Mouse (Mus musculus) neural tube, embryonic 14.5 days (tissue): ENCODE results near the gene Ube2g1. TPM values are rescaled to one million over a fixed set of nuclear protein-coding genes. Genes with fewer than 3 reads are reported as not detected.
A peak's percentile ranks its signal among the peaks of the same experiment; 100 is the strongest.
"Not testable (repeated sequence)": the region's sequence is repeated elsewhere in the genome, so short reads cannot be mapped to it uniquely, and the experiment has no call there.

Experiments
- ATAC-seq: fragments of 200-750 bp; cut with Nextera tagmentation; 2 replicates; pipeline ENCODE4 v1.8.0; 2017; ENCODE audit warnings: low read depth, mild to moderate bottlenecking, moderate TSS enrichment, moderate library complexity
- H3K27ac ChIP-seq: fragments of 300-500 bp; sonication (generic); 2 replicates; pipeline ENCODE4 v1.5.1; 2014; ENCODE audit warnings: low read depth, mild to moderate bottlenecking, control low read depth, low read length, moderate library complexity, mixed read lengths
- H3K27me3 ChIP-seq: fragments of 300-500 bp; sonication (generic); 2 replicates; pipeline ENCODE4 v1.6.1; 2014; ENCODE audit warnings: low read length; ENCODE audit not compliant: control insufficient read depth, insufficient read depth
- H3K36me3 ChIP-seq: fragments of 300-500 bp; sonication (generic); 2 replicates; pipeline ENCODE4 v1.6.1; 2014; ENCODE audit warnings: low read length, mixed read lengths; ENCODE audit not compliant: control insufficient read depth, insufficient read depth
- H3K4me1 ChIP-seq: fragments of 300-500 bp; sonication (generic); 2 replicates; pipeline ENCODE4 v1.6.1; 2014; ENCODE audit warnings: low read length; ENCODE audit not compliant: control insufficient read depth, insufficient read depth
- H3K4me2 ChIP-seq: fragments of 300-500 bp; sonication (generic); 2 replicates; pipeline ENCODE4 v1.6.1; 2014; ENCODE audit warnings: mild to moderate bottlenecking, low read depth, low read length, control low read depth
- H3K4me3 ChIP-seq: fragments of 300-500 bp; sonication (generic); 2 replicates; pipeline ENCODE4 v1.5.1; 2014; ENCODE audit warnings: low read depth, low read length, control low read depth, mixed read lengths
- H3K9ac ChIP-seq: fragments of 300-500 bp; sonication (generic); replicated peaks from 2 replicates; pipeline ENCODE4 v1.6.1; 2014; ENCODE audit warnings: low read depth, mild to moderate bottlenecking, control low read depth, low read length, mixed read lengths
- H3K9me3 ChIP-seq: fragments of 300-500 bp; sonication (generic); 2 replicates; pipeline ENCODE4 v1.6.1; 2016; ENCODE audit warnings: low read length; ENCODE audit not compliant: control insufficient read depth
- WGBS: fragments of 180-500 bp; shearing (Covaris S2); extraction: QIAGEN DNeasy Blood & Tissue Kit; methylation state at CpG from one replicate; pipeline ENCODE4 v1.1.7; 2014; 5-methylcytosine and 5-hydroxymethylcytosine counted together
- polyA plus RNA-seq: library from polyadenylated mRNA; unstranded; fragments of >200 nt; fragmentation: Nextera tagmentation; extraction: Ambion mirVana; gene quantifications from 2 replicates; pipeline ENCODE4 v1.2.1, GENCODE M21; 2014

The Ube2g1 gene
- polyA plus RNA-seq, 1 experiment from 2014 or later: 90.0 TPM

DNA sequence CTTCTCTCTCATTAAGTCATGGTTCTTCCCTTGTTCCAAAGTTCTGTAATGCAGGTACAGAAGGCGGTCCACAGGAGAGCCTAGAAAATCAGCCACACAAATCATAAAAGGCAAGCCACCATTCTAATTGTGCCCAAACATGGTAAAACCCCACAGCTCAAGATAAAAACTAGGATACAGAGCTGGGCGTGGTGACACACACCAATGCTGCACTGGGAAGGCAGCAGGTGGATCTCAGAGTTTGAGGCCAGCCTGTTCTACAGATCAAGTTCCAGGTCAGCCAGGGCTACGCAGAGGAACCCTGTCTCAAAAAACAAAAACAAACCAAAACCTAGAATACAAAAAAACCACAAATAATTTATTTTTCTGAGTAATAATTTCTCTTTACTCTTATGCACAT, 20.5 kb upstream of the Ube2g1 start:
- H3K4me3 ChIP-seq: no peak overlapping the region
- ATAC-seq: no peak
- no peaks in the 10 kb centered on the region for H3K9me3 ChIP-seq
- H3K9ac ChIP-seq: no peak overlapping the region
- H3K27me3 ChIP-seq: no peaks in the 10 kb centered on the region
- no peaks in the 10 kb centered on the region for H3K36me3 ChIP-seq
- 93% methylated on average over 3 of the region's 3 CpGs for WGBS
- no peaks in the 10 kb centered on the region for H3K4me1 ChIP-seq
- H3K4me2 ChIP-seq: no peak overlapping the region
- H3K27ac ChIP-seq: no peak overlapping the region

DNA sequence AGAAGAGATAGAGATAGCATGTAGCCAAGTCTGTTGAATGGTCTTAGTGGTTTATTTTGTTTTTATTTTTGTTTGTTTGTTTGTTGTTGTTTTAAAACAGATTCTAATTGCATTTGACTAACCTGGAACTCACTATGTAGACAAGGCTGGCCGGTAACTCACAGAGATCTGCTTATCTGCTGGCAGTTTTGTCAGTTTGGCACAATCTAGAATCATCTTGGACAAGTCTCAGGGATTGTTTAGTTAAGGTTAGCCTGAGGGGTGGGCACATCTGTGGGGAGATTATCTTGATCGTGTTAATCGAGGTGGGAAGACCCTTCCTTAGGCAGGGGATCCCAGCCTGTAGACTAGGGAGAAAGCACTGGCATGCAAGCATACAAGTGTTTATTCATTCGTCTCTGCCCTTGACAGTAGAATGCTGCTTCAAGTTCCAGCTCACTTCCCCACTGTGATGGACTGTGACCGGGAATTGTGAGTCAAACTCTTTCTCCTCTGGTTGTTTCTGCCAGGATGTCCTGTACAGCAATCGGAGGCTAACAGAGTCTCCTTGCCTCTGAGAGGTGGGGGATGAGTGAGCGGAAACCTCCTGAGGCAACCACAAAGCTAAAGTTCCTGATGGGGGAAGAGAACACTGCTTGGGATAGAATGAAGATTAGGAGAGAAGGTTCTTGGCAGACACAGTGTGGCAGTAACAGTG, 19.4 kb upstream of the Ube2g1 start:
- Histone ChIP-seq H3K9me3 (no peaks in the 10 kb centered on the region), H3K4me3 (no peak overlapping the region), H3K27ac (no peak overlapping the region), H3K36me3 (no peaks in the 10 kb centered on the region), H3K27me3 (no peaks in the 10 kb centered on the region), H3K4me2 (no peak overlapping the region), H3K9ac (no peak overlapping the region), H3K4me1 (no peaks in the 10 kb centered on the region)
- 71% methylated on average over 7 of the region's 7 CpGs for WGBS
- ATAC-seq: no peak

DNA sequence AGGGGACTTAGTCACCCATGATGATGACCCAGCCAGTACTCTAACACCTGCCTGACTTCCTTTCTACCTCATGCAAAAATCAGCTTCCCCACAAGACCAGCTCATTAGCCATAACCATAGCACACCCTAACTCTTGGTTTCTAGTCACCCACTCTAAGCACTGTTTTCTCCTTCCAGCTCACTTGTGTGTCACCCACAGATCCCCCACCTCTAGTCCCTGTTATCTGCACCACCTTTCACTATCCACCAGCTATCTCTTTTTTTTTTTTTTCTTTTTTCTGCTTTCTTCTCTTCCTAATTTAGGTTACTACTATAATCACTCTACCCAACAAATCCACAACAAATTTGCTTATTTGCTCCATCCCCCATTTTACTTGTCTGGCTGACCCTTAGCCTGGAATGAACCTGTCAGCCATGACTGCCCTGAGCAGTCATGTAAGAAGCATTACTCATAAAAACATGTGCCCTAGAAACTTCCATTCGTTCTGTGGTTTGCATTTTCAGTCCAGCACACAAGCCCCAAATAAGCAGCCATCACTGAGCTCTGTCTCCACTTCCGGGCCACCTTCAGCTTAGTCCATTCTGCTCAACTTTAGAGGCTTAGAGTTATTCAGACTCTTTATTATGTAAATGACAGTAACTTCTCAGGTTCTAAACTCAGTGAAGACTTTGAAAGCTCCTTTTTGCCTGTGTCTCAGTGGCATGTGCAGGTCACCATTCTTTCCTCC, 11.9 kb upstream of the Ube2g1 start:
- no peak for ATAC-seq
- Histone ChIP-seq H3K4me2 (no peak overlapping the region), H3K27ac (no peak overlapping the region), H3K9me3 (no peaks in the 10 kb centered on the region), H3K9ac (no peak overlapping the region), H3K36me3 (no peaks in the 10 kb centered on the region), H3K4me1 (no peaks in the 10 kb centered on the region), H3K27me3 (no peaks in the 10 kb centered on the region), H3K4me3 (no peak overlapping the region)
- 79% methylated on average over 2 of the region's 2 CpGs for WGBS

DNA sequence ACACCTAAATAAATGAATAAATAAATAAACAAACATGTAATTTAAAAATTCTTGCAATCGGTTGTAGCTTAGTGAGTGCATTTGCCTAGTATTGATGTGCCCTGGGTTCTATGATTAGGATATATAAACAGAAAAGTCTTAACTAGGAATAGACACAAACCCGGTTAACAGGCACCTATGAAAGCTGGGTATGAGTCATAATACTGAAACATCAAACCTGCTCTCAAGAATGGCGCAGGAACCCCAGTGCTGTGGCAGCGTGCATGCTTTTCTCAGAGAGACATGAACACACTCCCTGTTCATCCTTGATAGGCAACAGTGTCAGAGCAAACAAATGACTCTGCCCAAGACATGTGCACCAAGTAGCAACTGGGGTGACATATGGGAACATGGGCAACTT, 9.3 kb upstream of the Ube2g1 start:
- Histone ChIP-seq H3K9me3 (no peaks in the 10 kb centered on the region), H3K4me3 (no peak overlapping the region), H3K4me2 (no peak overlapping the region), H3K27me3 (no peaks in the 10 kb centered on the region), H3K36me3 (no peaks in the 10 kb centered on the region), H3K27ac (no peak overlapping the region), H3K4me1 (no peaks in the 10 kb centered on the region), H3K9ac (no peak overlapping the region)
- no peak for ATAC-seq
- 93% methylated on average over 4 of the region's 4 CpGs for WGBS

DNA sequence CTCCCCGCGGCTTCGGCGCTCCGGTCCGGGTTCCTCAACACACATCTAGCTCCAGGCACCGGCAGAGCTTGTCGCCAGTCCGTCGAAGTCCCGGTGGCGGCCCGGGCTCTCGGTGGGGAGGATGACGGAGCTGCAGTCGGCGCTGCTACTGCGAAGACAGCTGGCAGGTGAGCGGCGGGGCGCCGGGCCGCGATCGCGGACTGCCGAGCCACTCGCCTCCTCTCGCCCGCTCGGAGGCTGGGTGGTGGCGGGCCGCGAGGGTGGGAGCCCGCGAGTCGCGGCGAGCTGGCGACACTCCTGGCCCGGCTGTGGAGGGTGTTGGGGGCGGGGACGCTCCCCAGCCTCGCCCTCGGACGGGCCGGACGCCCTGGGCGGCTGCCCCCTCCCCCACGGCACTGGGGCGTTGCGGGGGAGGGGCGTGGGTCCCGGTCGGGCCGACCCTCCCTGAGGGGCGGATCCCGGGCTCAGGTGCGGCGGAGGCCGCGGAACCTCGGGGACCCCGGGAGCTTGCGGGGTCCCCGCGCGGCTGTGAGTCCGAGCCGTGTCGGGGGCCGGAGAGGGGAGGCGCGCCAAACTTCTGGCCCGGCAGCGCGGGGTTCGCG, 487 bp downstream of the Ube2g1 start:
- Histone ChIP-seq H3K4me1 (peaks cover 6% of the 10 kb centered on the region), H3K27ac (peak overlapping the region; percentile 97), H3K9ac (peak overlapping the region; percentile 94), H3K4me2 (peak overlapping the region; percentile 71), H3K36me3 (no peaks in the 10 kb centered on the region), H3K4me3 (peak overlapping the region; percentile 98), H3K9me3 (no peaks in the 10 kb centered on the region), H3K27me3 (peaks cover 3% of the 10 kb centered on the region; the same call in 1 of the 2 replicates)
- WGBS: under 1% methylated on average over 42 of the region's 79 CpGs
- peak; percentile 67 for ATAC-seq

DNA sequence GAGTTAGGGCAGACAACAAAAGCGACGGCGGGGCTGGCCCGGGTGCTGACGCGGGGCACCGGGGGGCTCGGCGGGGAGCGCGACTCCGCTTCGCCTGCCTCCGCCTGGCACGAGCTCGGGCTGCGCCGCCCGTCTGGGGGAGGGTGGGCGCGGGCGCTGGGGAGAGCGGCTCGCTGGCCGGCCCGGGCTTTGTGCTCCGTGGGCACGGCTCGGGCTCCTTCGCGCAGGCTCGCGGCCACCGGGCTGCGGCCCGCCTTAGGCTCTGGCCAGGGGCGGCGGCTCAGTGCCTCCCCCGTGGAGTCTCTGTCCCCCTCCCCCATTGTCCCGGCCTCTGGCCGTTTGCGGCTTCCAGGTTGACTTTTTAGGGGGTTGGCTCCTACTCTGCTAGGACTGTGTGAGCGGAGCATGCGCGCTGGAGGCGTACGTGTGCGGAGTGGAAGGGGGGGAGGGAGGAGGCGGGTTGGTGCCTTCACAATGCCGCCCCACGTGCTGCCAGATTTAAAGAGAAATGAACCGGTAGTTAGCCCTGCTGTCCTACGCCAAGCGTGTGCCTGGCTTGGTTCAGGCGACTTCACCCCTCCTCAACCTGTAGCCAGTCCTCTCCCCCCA, 1.1 kb downstream of the Ube2g1 start:
- Histone ChIP-seq H3K4me1 (peaks cover 6% of the 10 kb centered on the region), H3K4me3 (peak overlapping the region; percentile 98), H3K27ac (peak overlapping the region; percentile 97), H3K4me2 (peak overlapping the region; percentile 71), H3K27me3 (peaks cover 3% of the 10 kb centered on the region; the same call in 1 of the 2 replicates), H3K9ac (peak overlapping the region; percentile 94), H3K9me3 (no peaks in the 10 kb centered on the region), H3K36me3 (no peaks in the 10 kb centered on the region)
- ATAC-seq: peak; percentile 92
- under 1% methylated on average over 43 of the region's 55 CpGs for WGBS

DNA sequence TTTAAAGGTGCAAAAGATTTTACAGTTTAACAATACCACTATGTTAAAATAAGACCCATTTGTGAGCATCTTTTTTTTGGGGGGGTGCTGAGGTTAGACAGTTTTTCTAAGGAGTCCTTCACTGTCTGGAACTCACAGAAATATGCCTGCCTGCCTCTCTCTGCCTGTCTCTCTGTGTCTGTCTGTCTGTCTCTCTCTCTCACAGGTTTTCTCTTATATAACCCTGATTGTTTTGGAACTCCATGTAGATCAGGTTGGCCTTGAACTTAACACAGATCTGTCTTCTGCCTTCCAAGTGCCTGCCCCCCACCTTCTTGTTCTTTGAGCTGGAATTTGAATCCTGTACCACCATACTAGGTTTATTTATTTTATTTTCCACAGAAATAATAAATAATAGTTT, 2.2 kb downstream of the Ube2g1 start:
- Histone ChIP-seq H3K9ac (no peak overlapping the region), H3K4me3 (no peak overlapping the region), H3K27me3 (peaks cover 3% of the 10 kb centered on the region; the same call in 1 of the 2 replicates), H3K27ac (no peak overlapping the region), H3K9me3 (no peaks in the 10 kb centered on the region), H3K4me2 (no peak overlapping the region), H3K4me1 (peaks cover 6% of the 10 kb centered on the region), H3K36me3 (no peaks in the 10 kb centered on the region)
- ATAC-seq: no peak

DNA sequence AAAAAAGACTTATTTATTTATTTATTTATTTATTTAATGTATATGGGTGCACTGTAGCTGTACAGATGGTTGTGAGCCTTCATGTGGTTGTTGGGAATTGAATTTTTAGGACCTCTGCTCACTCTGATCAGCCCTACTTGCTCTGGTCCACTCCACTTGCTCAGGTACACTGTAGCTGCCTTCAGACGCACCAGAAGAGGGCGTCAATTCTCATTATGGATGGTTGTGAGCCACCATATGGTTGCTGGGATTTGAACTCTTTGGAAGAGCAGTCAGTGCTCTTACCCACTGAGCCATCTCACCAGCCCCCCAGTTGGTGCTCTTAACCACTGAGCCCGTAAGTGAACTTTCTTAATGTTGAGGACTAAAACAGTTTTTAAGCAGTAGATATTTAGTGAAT, 7.3 kb downstream of the Ube2g1 start:
- not testable (repeated sequence) for H3K27ac ChIP-seq, H3K4me3 ChIP-seq, H3K36me3 ChIP-seq, H3K4me2 ChIP-seq, H3K9ac ChIP-seq, H3K4me1 ChIP-seq, H3K27me3 ChIP-seq, H3K9me3 ChIP-seq, ATAC-seq
- 86% methylated on average over 3 of the region's 3 CpGs for WGBS

DNA sequence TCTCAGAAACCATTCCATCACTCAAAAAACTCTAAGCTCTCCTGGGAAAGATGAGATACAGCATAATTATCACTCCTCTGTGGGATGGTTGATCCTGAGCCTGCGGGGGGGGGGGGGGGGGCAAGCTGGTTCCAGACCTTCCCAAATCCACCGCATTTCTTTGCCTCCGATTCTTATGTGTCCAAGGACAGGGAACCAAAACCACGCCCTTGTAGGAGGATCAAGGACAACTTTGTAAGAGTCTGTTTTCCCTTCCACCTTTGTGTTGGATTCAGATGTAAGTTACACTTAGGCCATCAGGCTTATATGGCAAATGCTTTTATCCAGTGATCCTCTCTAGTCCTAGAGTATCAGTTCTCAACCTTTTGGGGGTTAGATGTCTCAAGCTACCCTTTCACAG, 8.8 kb downstream of the Ube2g1 start:
- Histone ChIP-seq H3K4me1 (no peaks in the 10 kb centered on the region), H3K36me3 (no peaks in the 10 kb centered on the region), H3K27me3 (no peaks in the 10 kb centered on the region), H3K4me3 (no peak overlapping the region), H3K4me2 (no peak overlapping the region), H3K27ac (no peak overlapping the region), H3K9ac (no peak overlapping the region), H3K9me3 (no peaks in the 10 kb centered on the region)
- WGBS: 83% methylated on average over 4 of the region's 4 CpGs
- ATAC-seq: no peak
